Mouse (Mus musculus) forebrain, embryonic 11.5 days (tissue): ENCODE measurements around the gene Cds1. TPM values are rescaled to one million over a fixed set of nuclear protein-coding genes. Genes with fewer than 3 reads are reported as not detected.

Experiments
- ATAC-seq: fragments of 200-750 bp; cut with Nextera tagmentation; replicated peaks from 2 replicates; pipeline ENCODE4 v1.8.0; 2017; ENCODE audit warnings: moderate TSS enrichment; ENCODE audit not compliant: low FRiP score
- DNase-seq: peaks from one replicate; pipeline ENCODE4 v3.0.0-alpha.2; 2017; ENCODE audit warnings: low spot score
- H3K27ac ChIP-seq: fragments of 300-500 bp; sonication (generic); 2 replicates; pipeline ENCODE4 v1.5.1; 2014; ENCODE audit warnings: low read depth, low read length
- H3K27me3 ChIP-seq: fragments of 300-500 bp; sonication (generic); 2 replicates; pipeline ENCODE4 v1.6.1; 2014; ENCODE audit warnings: mild to moderate bottlenecking, low read length, mixed read lengths; ENCODE audit not compliant: control insufficient read depth, insufficient read depth
- H3K36me3 ChIP-seq: fragments of 300-500 bp; sonication (generic); 2 replicates; pipeline ENCODE4 v1.6.1; 2014; ENCODE audit warnings: mild to moderate bottlenecking, low read length, moderate library complexity, mixed read lengths; ENCODE audit not compliant: control insufficient read depth, insufficient read depth
- H3K4me1 ChIP-seq: fragments of 300-500 bp; sonication (generic); replicated peaks from 2 replicates; pipeline ENCODE4 v1.6.1; 2014; ENCODE audit warnings: low read length, mixed read lengths; ENCODE audit not compliant: control insufficient read depth, insufficient read depth
- H3K4me2 ChIP-seq: fragments of 300-500 bp; sonication (generic); 2 replicates; pipeline ENCODE4 v1.6.1; 2014; ENCODE audit warnings: low read depth, mild to moderate bottlenecking, low read length, moderate library complexity, mixed read lengths; ENCODE audit not compliant: severe bottlenecking
- H3K4me3 ChIP-seq: fragments of 300-500 bp; sonication (generic); 2 replicates; pipeline ENCODE4 v1.5.1; 2014; ENCODE audit warnings: low read depth, low read length
- H3K9ac ChIP-seq: fragments of 300-500 bp; sonication (generic); 2 replicates; pipeline ENCODE4 v1.6.1; 2014; ENCODE audit warnings: low read length
- H3K9me3 ChIP-seq: fragments of 300-500 bp; sonication (generic); 2 replicates; pipeline ENCODE4 v1.6.1; 2016; ENCODE audit warnings: low read length, mixed read lengths; ENCODE audit not compliant: control insufficient read depth
- WGBS: fragments of 180-500 bp; shearing (Covaris S2); extraction: QIAGEN DNeasy Blood & Tissue Kit; methylation state at CpG from one replicate; pipeline ENCODE4 v1.1.7; 2014; 5-methylcytosine and 5-hydroxymethylcytosine counted together
- polyA plus RNA-seq: library from polyadenylated mRNA; unstranded; fragments of >200 nt; fragmentation: Nextera tagmentation; extraction: Ambion mirVana; gene quantifications from 2 replicates; pipeline ENCODE4 v1.2.1, GENCODE M21; 2014

The Cds1 gene
- 0.67 and 0.93 TPM in 2 replicates for polyA plus RNA-seq

DNA sequence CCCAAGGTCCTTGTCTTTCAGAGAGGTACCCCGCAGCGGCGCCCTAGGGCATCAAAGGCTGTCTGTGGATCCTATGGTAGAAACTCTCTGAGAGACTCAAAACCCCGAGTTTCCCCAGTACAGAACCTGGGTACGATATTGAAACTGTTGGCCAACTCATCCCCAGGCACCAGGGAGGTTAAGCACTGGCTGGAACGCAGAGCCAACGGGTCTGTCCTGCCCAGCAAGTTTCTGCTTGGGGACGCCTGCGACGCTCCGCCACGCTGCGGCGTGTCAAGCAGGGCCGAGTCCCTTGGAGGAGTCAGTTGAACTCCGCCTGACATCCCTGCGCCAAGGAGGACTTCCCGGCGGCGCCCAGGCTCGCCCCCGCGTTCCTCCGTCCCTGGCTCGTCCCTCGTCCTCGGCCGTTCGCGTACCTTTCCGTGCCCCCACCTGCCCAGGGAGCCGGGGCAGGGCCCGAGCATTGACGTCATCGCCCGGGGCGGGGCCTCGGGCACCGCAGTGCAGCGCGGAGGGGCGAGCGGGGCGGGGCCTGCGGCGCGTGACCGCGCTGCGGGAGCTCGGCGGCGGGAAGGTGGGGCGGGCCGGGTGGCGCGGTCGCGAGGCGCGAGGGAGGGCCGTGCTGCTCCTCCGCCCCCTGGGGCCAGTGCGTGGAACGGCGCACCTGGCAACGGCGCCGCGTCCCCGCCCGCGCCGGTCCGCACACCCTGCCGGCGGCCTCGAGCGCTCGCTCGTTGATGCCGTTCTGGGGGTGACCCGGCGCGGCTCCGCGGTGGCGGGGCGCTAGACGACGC is at the start of gene Cds1:
TSS of gene Cds1 (plus strand) at position 577 of the 794 bp plus-strand sequence.
- peak; percentile 79 for DNase-seq
- Histone ChIP-seq H3K4me1 (peaks cover 5% of the 10 kb centered on the region; the same call in 1 of the 2 replicates), H3K36me3 (no peaks in the 10 kb centered on the region), H3K9ac (peak within 1 kb of the TSS; percentile 55), H3K4me2 (peak within 1 kb of the TSS; percentile 100), H3K27ac (no peak within 1 kb of the TSS), H3K9me3 (no peaks in the 10 kb centered on the region), H3K27me3 (peaks cover 48% of the 10 kb centered on the region), H3K4me3 (peak within 1 kb of the TSS; percentile 60)
- peak; percentile 92 for ATAC-seq
- under 1% methylated on average over 75 of the region's 91 CpGs for WGBS

DNA sequence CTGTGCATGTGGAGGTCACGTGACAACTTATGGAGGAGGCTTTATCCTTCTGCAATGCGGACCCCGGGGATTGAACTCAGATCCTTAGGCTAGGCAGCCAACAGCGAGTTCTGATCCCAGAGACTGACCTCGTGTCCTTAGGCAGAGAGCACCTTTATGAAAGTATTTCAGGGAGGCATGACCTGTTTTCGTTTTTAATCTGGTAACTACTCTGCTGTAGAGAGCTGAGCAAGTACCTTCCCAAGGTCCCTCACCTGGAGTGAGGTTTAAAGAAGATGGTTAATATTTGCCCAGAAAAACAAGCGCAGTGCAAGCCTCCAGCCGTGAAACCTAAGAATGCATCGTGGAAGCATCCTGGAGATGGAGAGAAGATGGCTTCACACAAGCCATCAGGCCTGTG is 40.7 kb upstream of the Cds1 start:
- no peaks in the 10 kb centered on the region for H3K4me1 ChIP-seq
- no peaks in the 10 kb centered on the region for H3K36me3 ChIP-seq
- DNase-seq (no peak), ATAC-seq (no peak)
- H3K4me2 ChIP-seq: no peak overlapping the region
- WGBS: 89% methylated on average over 9 of the region's 9 CpGs
- no peaks in the 10 kb centered on the region for H3K27me3 ChIP-seq
- H3K27ac ChIP-seq: no peak overlapping the region
- H3K9ac ChIP-seq: no peak overlapping the region
- no peaks in the 10 kb centered on the region for H3K9me3 ChIP-seq
- H3K4me3 ChIP-seq: no peak overlapping the region

DNA sequence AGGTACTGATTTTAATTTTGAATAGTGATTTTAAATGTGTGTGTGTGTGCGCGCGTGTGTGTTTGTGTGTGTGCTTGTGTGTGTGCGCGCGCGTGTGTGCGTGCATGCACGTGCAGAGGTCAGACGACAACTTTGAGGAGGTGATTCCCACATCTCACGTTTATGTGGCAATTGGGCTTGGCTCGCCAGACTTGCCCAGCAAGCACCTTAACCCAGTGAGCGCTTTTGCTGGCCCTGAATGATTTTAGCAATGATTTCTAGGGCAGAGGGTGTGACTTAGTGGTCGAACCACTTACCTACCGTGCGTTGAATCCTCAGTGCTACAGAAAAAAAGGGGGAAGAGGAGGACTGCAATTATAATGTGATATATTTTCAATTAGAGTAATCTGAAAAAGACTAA is 40.2 kb upstream of the Cds1 start:
- Histone ChIP-seq H3K36me3 (no peaks in the 10 kb centered on the region), H3K9me3 (no peaks in the 10 kb centered on the region), H3K9ac (no peak overlapping the region), H3K4me2 (no peak overlapping the region), H3K4me3 (no peak overlapping the region), H3K27me3 (no peaks in the 10 kb centered on the region), H3K27ac (no peak overlapping the region), H3K4me1 (no peaks in the 10 kb centered on the region)
- 92% methylated on average over 16 of the region's 16 CpGs for WGBS
- no peak for DNase-seq
- no peak for ATAC-seq

DNA sequence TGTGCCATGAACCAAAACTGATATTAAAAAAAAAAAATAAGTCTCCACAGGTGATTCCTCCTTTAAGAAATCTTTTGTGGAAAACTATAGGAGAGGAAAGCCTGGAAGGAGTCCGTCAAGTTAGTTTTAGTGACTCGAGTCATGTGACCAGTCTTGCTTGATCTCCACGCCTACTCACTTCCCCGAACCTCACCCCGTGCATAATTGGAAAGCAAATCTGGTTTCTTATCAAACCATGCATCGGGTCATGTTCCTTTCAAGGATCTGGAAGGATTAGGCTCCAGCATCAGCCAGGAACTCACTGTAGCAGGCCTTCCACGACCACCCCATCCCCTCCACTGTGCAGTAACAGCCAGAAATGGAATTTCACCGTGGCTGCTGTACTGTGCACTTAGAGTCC is 39.2 kb upstream of the Cds1 start:
- H3K36me3 ChIP-seq: no peaks in the 10 kb centered on the region
- no peak overlapping the region for H3K27ac ChIP-seq
- no peaks in the 10 kb centered on the region for H3K9me3 ChIP-seq
- H3K27me3 ChIP-seq: no peaks in the 10 kb centered on the region
- no peak for DNase-seq
- no peaks in the 10 kb centered on the region for H3K4me1 ChIP-seq
- ATAC-seq: no peak
- no peak overlapping the region for H3K9ac ChIP-seq
- H3K4me2 ChIP-seq: no peak overlapping the region
- 86% methylated on average over 8 of the region's 8 CpGs for WGBS
- no peak overlapping the region for H3K4me3 ChIP-seq

DNA sequence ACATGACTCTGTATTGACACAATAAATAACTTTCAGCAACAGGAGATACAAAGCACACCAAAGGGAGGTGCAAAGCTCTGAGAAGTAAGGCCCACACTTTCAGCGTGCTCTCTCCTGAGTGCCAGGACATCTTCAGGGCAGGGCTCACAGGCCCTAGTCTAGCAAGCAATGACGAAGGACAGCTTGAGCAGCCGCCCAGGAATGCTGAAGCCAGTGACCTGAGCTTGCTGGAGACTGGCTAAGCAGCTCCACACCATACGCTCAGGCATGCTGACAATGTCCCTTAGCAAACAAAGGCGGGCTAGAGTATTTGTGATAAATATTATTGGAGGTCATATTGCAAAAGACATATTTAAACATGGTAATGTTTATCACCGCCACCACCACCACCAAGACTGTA is 38.6 kb upstream of the Cds1 start:
- Histone ChIP-seq H3K4me1 (no peaks in the 10 kb centered on the region), H3K36me3 (no peaks in the 10 kb centered on the region), H3K9ac (no peak overlapping the region), H3K4me3 (no peak overlapping the region), H3K4me2 (no peak overlapping the region), H3K27ac (no peak overlapping the region), H3K27me3 (no peaks in the 10 kb centered on the region), H3K9me3 (no peaks in the 10 kb centered on the region)
- DNase-seq (no peak), ATAC-seq (no peak)
- 86% methylated on average over 6 of the region's 6 CpGs for WGBS

DNA sequence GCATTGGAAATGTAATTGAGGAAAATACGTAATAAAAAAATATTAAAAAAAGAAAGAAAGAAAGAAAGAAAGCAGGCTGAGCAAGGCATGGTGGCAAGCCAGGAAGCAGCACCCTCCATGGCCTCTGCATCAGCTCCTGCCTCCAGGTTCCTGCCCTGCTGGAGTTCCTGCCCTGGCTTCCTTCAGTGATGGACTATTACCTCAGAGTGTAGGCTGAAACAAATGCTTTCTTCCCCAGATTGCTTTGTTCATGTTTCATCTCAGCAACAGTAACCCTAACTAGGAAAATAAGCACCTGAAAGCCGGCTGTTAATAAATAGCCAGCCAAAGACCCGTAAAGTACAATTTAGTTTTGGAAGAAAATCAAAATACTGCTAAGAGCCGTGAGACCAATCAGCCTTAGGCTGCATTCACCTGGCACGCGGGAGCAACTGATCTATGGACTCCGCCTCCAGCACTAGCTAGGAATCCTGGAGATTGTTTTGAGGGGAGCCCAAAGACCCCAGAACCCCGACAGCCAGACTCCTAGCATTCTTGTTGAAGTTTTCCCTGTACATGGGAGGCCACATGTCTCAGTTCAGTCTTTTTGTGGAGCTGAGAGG is 36.5 kb upstream of the Cds1 start:
- Histone ChIP-seq H3K9me3 (no peaks in the 10 kb centered on the region), H3K27me3 (no peaks in the 10 kb centered on the region), H3K36me3 (no peaks in the 10 kb centered on the region), H3K4me1 (no peaks in the 10 kb centered on the region), H3K9ac (no peak overlapping the region), H3K4me2 (no peak overlapping the region), H3K27ac (no peak overlapping the region), H3K4me3 (no peak overlapping the region)
- WGBS: 83% methylated on average over 8 of the region's 8 CpGs
- DNase-seq (no peak), ATAC-seq (no peak)

DNA sequence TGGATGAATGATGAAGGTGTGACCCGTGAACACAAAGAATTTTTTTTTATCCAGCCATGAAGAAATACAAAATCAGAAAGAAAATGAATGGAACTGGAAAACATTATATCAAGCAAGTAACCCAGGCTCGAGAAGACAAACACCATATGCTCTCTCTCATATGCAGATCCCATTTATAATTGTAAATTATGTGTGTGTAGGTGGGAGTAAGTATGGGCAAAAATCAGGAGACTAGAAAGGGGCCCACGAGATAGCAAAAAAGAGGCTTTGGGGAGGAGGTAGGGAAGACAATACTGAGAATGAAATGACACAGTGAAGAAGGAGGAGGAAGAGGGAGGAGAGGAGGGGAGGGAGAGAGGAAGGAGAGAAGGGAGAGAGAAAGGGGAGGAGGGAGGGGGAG is 27.6 kb upstream of the Cds1 start:
- ATAC-seq: no peak
- Histone ChIP-seq H3K4me3 (no peak overlapping the region), H3K9ac (no peak overlapping the region), H3K4me2 (no peak overlapping the region), H3K36me3 (no peaks in the 10 kb centered on the region), H3K4me1 (no peaks in the 10 kb centered on the region), H3K27ac (no peak overlapping the region), H3K27me3 (no peaks in the 10 kb centered on the region), H3K9me3 (no peaks in the 10 kb centered on the region)
- 81% methylated on average over 3 of the region's 3 CpGs for WGBS
- no peak for DNase-seq

DNA sequence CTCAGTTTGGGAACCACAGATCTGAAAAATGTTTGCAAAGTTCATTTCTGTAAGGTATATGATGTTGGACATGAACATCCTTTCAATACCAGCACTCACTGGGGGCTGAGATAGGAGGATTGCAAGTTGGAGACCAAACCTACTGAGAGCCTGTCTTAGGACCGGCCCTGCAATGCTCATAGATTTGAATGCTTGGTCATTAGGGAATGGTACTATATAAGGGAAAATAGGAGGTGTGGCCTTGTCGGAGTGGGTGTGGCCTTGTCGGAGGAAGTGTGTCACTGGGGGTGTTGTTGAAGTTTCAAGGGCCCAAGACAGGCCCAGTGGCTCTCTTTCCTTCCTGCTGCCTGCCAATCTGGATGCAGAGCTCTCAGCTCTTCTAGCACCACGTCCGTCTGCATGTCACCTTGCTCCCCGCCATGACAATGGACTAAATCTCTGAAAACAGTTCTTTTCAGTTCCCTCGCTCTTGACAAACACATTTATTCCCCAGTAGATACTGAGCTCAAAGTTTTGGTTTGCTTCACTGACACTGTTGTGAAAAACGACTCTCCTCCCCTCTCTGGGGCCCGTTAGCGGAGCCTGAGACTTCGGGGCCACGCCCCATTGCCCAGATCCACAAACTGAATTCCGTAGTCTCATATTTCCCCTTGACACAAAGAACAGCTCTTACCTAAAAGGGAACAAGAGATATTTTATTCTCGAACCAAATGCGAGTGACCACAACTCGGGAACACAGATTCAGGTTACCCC is 24.3 kb upstream of the Cds1 start:
- Histone ChIP-seq H3K9ac (no peak overlapping the region), H3K27me3 (no peaks in the 10 kb centered on the region), H3K4me2 (no peak overlapping the region), H3K36me3 (no peaks in the 10 kb centered on the region), H3K27ac (no peak overlapping the region), H3K4me3 (no peak overlapping the region), H3K4me1 (no peaks in the 10 kb centered on the region), H3K9me3 (no peaks in the 10 kb centered on the region)
- ATAC-seq: no peak
- 84% methylated on average over 16 of the region's 16 CpGs for WGBS
- DNase-seq: no peak
